Mouse (Mus musculus): ENCODE data around the gene Hist1h2ac.
"Not testable (repeated sequence)": the region's sequence is repeated elsewhere in the genome, so short reads cannot be mapped to it uniquely, and the experiment has no call there.

Gene Hist1h2ac

GRCm38 (mm10) chr13:23717176-23717575 lies 33.4 kb upstream of the Hist1h2ac start:
- TF ChIP-seq NANOG (IDR thresholded peaks at IDR 0.05; ENCODE audit: borderline replicate concordance, low read length) = no peak
- no peaks in the 10 kb centered on the region for H3K36me3 ChIP-seq (ENCODE audit: insufficient read depth, low read length)
- H3K27me3 ChIP-seq (ENCODE audit: insufficient read depth, low read length) = no peaks in the 10 kb centered on the region
- no peak overlapping the region for H3K4me3 ChIP-seq (replicated peaks; ENCODE audit: low read length)
- no peaks in the 10 kb centered on the region for H3K9me3 ChIP-seq (ENCODE audit: low read length)
- H3K4me1 ChIP-seq (replicated peaks; ENCODE audit: low read depth, low read length) = peaks cover 11% of the 10 kb centered on the region; the same call in 1 of the 2 replicates

- H3K4me1 ChIP-seq (replicated peaks; ENCODE audit: low read depth, low read length) = peaks cover 11% of the 10 kb centered on the region; the same call in 1 of the 2 replicates
- H3K27me3 ChIP-seq (ENCODE audit: insufficient read depth, low read length) = peaks cover 4% of the 10 kb centered on the region; the same call in 1 of the 2 replicates
- H3K9me3 ChIP-seq (ENCODE audit: low read length) = no peaks in the 10 kb centered on the region
- TF ChIP-seq NANOG (IDR thresholded peaks at IDR 0.05; ENCODE audit: borderline replicate concordance, low read length) (no peak), CTCF (conservative IDR thresholded peaks at IDR 0.05; ENCODE audit: low read length) (no peak), POU5F1 (IDR thresholded peaks at IDR 0.05; ENCODE audit: borderline replicate concordance, low read length) (no peak)
- H3K4me3 ChIP-seq (replicated peaks; ENCODE audit: low read length) = no peak overlapping the region
- no peaks in the 10 kb centered on the region for H3K36me3 ChIP-seq (ENCODE audit: insufficient read depth, low read length)
Observed at GRCm38 (mm10) chr13:23716261-23717042, 32.7 kb upstream of the Hist1h2ac start.

GRCm38 (mm10) chr13:23710374-23711089 lies 26.8 kb upstream of the Hist1h2ac start, which contains the start of gene Hfe:
Gene Hfe, minus strand, starts transcription at chr13:23710854.
- no peaks in the 10 kb centered on the region for H3K36me3 ChIP-seq (ENCODE audit: insufficient read depth, low read length)
- H3K27me3 ChIP-seq (ENCODE audit: insufficient read depth, low read length) = peaks cover 51% of the 10 kb centered on the region
- peaks cover 14% of the 10 kb centered on the region for H3K4me1 ChIP-seq (replicated peaks; ENCODE audit: low read depth, low read length)
- no peak for TF ChIP-seq CTCF (conservative IDR thresholded peaks at IDR 0.05; ENCODE audit: low read length)
- H3K9me3 ChIP-seq (ENCODE audit: low read length) = no peaks in the 10 kb centered on the region
- peak within 1 kb of the TSS; percentile 48 for H3K4me3 ChIP-seq (replicated peaks; ENCODE audit: low read length)

- H3K9me3 ChIP-seq (ENCODE audit: low read length) = no peaks in the 10 kb centered on the region
- no peaks in the 10 kb centered on the region for H3K36me3 ChIP-seq (ENCODE audit: insufficient read depth, low read length)
- TF ChIP-seq POU5F1 (IDR thresholded peaks at IDR 0.05; ENCODE audit: borderline replicate concordance, low read length) = no peak
- no peak for TF ChIP-seq NANOG (IDR thresholded peaks at IDR 0.05; ENCODE audit: borderline replicate concordance, low read length)
- TF ChIP-seq CTCF (conservative IDR thresholded peaks at IDR 0.05; ENCODE audit: low read length) = no peak
- peaks cover 14% of the 10 kb centered on the region for H3K4me1 ChIP-seq (replicated peaks; ENCODE audit: low read depth, low read length)
- H3K4me3 ChIP-seq (replicated peaks; ENCODE audit: low read length) = peak overlapping the region; percentile 48
- H3K27me3 ChIP-seq (ENCODE audit: insufficient read depth, low read length) = peaks cover 51% of the 10 kb centered on the region
Observed at GRCm38 (mm10) chr13:23709714-23710373, 26.1 kb upstream of the Hist1h2ac start.

DNA sequence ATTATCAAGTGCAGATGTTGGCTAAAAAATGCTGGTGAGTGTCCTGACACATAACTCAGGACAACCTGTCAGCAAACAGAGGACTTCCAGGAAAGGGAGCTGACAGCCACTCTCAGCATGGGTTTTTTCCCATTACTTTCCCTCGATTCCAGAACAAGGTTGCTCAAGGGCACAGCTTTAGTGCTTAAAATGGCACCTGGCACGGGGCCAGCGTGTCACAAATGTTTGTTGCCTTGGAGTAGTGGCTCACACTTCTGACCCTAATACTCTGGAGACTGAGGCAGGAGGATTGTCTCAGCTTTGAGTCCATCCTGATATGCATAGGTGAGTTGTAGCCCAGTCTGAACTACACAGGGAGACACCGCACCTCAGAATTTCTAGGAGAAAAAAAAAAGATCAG lies 24.9 kb upstream of the Hist1h2ac start:
- no peak overlapping the region for H3K4me3 ChIP-seq (replicated peaks; ENCODE audit: low read length)
- H3K36me3 ChIP-seq (ENCODE audit: insufficient read depth, low read length) = no peaks in the 10 kb centered on the region
- H3K27me3 ChIP-seq (ENCODE audit: insufficient read depth, low read length) = peaks cover 51% of the 10 kb centered on the region
- H3K4me1 ChIP-seq (replicated peaks; ENCODE audit: low read depth, low read length) = peaks cover 14% of the 10 kb centered on the region
- TF ChIP-seq CTCF (conservative IDR thresholded peaks at IDR 0.05; ENCODE audit: low read length) = no peak
- no peak for TF ChIP-seq NANOG (IDR thresholded peaks at IDR 0.05; ENCODE audit: borderline replicate concordance, low read length)
- no peak for TF ChIP-seq POU5F1 (IDR thresholded peaks at IDR 0.05; ENCODE audit: borderline replicate concordance, low read length)
- no peaks in the 10 kb centered on the region for H3K9me3 ChIP-seq (ENCODE audit: low read length)

DNA sequence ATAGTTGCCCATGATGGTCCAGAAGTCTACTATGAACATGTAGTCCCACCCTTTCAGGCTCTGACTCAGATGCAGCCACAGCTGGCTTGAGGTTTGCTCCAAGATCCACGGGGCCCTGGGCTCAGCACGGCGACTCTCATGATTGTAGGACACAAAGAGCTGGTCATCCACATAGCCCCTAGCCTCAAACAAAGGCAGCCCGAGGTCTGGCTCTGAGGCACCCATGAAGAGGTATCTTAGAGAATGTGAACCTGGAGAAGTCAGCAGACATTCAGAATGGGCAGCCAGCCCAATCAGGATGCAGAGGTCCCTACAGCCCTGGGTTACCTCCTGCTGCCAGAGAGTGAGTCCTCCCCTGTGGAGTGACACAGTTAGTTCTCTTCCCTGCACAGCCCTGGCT lies 24.3 kb upstream of the Hist1h2ac start:
- peaks cover 51% of the 10 kb centered on the region for H3K27me3 ChIP-seq (ENCODE audit: insufficient read depth, low read length)
- no peaks in the 10 kb centered on the region for H3K36me3 ChIP-seq (ENCODE audit: insufficient read depth, low read length)
- H3K4me1 ChIP-seq (replicated peaks; ENCODE audit: low read depth, low read length) = peaks cover 14% of the 10 kb centered on the region
- TF ChIP-seq CTCF (conservative IDR thresholded peaks at IDR 0.05; ENCODE audit: low read length) = no peak
- TF ChIP-seq NANOG (IDR thresholded peaks at IDR 0.05; ENCODE audit: borderline replicate concordance, low read length) = no peak
- TF ChIP-seq POU5F1 (IDR thresholded peaks at IDR 0.05; ENCODE audit: borderline replicate concordance, low read length) = no peak
- no peak overlapping the region for H3K4me3 ChIP-seq (replicated peaks; ENCODE audit: low read length)
- no peaks in the 10 kb centered on the region for H3K9me3 ChIP-seq (ENCODE audit: low read length)

DNA sequence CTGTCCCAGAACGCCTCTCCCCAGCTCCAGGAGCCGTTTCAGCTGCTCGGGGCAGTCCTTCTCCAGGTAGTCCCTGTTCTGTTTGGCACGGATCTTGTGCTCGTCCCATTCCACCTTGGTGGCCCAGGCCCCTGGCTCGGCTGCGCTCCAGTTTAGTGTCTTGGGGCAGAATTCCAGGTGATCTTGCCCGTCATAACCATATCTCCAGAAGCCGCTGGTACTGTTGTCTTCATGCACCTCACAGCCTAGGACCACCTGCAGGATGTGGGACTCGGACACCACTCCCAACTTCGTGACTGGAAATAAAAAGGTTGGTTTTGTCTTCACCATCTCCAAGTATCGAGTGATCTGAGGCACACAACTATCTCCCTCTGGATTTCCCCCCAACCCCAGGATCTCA lies 23.0 kb upstream of the Hist1h2ac start:
- H3K9me3 ChIP-seq (ENCODE audit: low read length) = no peaks in the 10 kb centered on the region
- peaks cover 14% of the 10 kb centered on the region for H3K4me1 ChIP-seq (replicated peaks; ENCODE audit: low read depth, low read length)
- no peak overlapping the region for H3K4me3 ChIP-seq (replicated peaks; ENCODE audit: low read length)
- H3K27me3 ChIP-seq (ENCODE audit: insufficient read depth, low read length) = peaks cover 48% of the 10 kb centered on the region
- TF ChIP-seq CTCF (conservative IDR thresholded peaks at IDR 0.05; ENCODE audit: low read length) = no peak
- no peak for TF ChIP-seq NANOG (IDR thresholded peaks at IDR 0.05; ENCODE audit: borderline replicate concordance, low read length)
- H3K36me3 ChIP-seq (ENCODE audit: insufficient read depth, low read length) = no peaks in the 10 kb centered on the region

DNA sequence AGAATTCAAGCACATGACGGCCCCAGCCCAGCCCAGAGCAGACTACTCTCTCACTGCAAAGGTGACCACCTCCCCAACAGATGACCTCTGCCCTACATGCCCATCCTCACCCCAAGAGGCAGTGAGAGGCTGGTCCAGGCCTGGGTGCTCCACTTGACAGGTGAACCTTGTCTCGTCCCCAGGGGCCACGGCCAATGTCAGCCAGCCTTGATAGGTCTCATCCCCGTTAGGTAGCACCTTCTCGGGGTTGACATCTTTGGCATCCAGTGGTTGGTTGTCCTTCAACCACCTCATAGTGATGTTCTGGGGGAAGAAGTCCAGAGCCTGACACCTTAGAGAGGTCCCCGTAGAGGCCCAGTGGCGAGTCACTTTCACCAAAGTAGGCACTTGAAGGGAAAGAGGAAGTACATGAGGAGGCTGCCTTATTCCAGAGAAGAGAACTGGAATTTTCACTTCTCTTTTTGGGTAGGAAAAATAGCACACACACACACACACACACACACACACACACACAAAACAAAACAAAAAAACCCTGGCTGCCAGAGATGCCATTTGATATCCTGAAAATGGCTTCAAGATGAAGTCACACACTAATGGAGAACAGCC lies 22.1 kb upstream of the Hist1h2ac start:
- Histone ChIP-seq H3K9me3 (ENCODE audit: low read length) (no peaks in the 10 kb centered on the region), H3K4me1 (replicated peaks; ENCODE audit: low read depth, low read length) (peaks cover 16% of the 10 kb centered on the region), H3K27me3 (ENCODE audit: insufficient read depth, low read length) (peaks cover 41% of the 10 kb centered on the region), H3K4me3 (replicated peaks; ENCODE audit: low read length) (no peak overlapping the region), H3K36me3 (ENCODE audit: insufficient read depth, low read length) (no peaks in the 10 kb centered on the region)
- TF ChIP-seq POU5F1 (IDR thresholded peaks at IDR 0.05; ENCODE audit: borderline replicate concordance, low read length) (no peak), NANOG (IDR thresholded peaks at IDR 0.05; ENCODE audit: borderline replicate concordance, low read length) (no peak), CTCF (conservative IDR thresholded peaks at IDR 0.05; ENCODE audit: low read length) (no peak)

DNA sequence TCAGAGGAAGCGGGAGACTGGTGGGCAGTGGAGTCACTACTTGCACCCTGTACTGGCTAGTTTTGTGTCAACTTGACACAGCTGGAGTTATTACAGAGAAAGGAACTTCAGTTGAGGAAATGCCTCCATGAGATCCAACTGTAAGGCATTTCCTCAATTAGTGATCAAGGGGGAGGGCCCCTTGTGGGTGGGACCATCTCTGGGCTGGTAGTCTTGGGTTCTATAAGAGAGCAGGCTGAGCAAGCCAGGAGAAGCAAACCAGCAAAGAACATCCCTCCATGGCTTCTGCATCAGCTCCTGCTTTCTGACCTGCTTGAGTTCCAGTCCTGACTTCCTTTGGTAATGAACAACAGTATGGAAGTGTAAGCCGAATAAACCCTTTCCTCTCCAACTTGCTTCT lies 19.1 kb upstream of the Hist1h2ac start:
- peaks cover 13% of the 10 kb centered on the region for H3K4me1 ChIP-seq (replicated peaks; ENCODE audit: low read depth, low read length)
- peaks cover 12% of the 10 kb centered on the region; the same call in 1 of the 2 replicates for H3K27me3 ChIP-seq (ENCODE audit: insufficient read depth, low read length)
- not testable (repeated sequence) for H3K36me3 ChIP-seq (ENCODE audit: insufficient read depth, low read length); H3K9me3 ChIP-seq (ENCODE audit: low read length); H3K4me3 ChIP-seq (replicated peaks; ENCODE audit: low read length)

Measured in E14TG2a.4 (cell line).